Mouse (Mus musculus): ENCODE data around the gene Cib3.

Gene Cib3

DNA sequence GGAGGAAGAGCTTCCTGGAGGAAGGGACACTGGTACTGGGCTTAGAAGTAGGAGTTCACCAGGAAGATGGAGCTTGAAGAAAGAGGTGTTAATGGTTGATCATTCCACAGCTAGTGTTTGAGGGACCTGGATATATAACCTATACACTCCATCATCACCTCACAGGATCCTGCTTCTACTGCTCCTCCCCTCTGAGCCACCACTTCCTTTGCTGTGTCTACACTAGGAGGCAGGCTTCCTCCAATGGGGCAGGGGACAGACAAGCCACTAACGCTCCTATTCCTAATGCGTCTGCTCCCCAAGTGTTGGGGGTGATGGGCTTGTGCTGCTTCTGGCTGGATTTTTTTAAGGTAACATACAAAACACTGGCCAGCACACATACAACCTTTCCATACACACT, 1.9 kb downstream of the Cib3 start:
- no peak for DNase-seq (ENCODE audit: low read depth, low spot score)

DNA sequence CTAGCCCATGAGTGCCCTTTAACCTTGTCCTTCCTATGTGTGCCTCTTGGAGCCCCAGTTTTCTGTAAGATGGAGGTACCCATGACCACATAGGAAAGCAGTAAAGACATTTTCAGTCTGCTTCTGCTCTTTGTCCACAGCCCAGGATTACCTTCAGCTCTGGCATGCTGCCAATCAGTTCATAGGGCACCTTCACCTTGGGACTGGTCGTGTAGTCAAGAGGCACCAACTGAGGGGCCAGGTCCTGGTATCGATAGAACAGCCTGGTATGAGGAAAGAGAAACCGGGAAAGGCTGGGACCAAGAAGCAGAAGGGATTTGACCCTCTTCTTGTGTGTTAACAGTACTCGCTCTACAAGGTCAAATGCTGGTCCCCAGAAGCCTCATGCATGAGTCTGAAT, 2.4 kb downstream of the Cib3 start:
- DNase-seq (ENCODE audit: low read depth, low spot score): no peak

DNA sequence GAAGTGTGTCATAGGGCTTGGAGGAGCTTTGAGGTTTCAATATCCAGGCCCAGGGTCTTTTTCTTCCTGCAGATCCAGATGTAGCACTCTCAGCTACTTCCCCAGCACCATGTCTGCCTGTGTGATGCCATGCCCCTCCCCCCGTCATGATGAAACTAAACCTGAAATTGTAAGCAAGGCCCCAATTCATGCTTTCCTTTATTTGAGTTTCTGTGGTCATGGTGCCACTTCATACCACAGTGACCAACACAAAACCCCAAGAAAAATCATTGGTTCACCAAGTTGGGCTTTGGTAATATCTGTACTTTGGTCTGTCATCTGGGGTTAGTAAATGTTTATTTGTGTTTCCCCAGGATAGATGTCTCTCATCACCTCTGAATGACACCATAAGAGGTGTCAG, 4.1 kb downstream of the Cib3 start:
- DNase-seq (ENCODE audit: low read depth, low spot score): no peak

DNA sequence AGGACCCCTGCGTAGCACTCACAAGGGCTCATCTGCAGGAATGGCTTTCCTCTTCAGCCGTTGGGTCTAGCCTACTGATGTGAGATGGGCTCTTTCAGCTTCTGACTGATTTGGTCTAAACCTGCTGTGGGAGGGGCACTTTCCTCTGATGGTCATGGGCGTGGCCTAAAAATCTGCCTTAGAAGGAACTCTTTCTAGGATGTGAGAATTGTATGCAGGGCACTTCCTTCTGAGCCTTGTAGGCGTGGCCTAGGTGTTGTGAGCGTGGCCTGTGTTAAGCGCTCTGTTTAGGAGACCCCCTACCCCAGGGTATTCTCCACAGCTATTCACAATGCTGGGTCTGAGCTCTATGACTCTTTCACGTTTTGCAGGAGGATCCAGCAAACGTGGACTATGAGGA, 14.6 kb downstream of the Cib3 start:
- DNase-seq (ENCODE audit: low read depth, low spot score): no peak

DNA sequence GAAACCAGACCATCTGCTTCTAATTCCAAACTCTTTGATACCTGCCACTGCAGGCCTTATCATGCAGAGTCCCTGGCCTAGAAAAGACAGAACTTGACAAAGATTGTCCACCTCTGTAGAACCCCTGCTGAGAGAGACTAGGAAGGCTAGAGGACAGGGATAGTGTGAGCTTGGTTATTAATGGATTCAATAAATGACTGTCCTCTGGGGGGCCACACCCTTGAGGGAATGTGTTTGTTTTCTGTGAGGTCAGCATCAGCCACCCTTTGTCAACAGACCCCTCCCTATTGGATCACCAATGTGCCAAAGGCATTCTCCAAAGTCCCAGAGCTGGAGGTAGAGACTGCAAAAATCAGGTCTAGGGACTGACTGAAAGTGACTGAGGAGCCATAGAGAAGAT, 20.6 kb downstream of the Cib3 start:
- DNase-seq (ENCODE audit: low read depth, low spot score): no peak

DNA sequence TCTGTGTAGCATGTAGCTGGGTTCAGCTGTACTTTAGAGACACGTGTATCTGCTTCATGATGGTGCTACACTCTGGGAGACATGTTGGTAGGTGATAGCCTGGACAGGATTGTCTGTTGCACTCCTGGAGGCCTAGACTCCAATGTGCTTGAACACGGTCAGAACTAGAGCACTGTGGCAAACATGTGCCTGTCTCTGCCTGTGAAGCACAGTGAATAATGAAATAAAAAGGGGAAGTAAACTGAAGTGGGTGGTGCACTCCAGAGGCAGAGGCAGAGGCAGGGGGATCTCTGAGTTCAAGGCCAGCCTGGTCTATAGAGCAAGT, 22.5 kb downstream of the Cib3 start:
- DNase-seq (ENCODE audit: low read depth, low spot score): no peak

DNA sequence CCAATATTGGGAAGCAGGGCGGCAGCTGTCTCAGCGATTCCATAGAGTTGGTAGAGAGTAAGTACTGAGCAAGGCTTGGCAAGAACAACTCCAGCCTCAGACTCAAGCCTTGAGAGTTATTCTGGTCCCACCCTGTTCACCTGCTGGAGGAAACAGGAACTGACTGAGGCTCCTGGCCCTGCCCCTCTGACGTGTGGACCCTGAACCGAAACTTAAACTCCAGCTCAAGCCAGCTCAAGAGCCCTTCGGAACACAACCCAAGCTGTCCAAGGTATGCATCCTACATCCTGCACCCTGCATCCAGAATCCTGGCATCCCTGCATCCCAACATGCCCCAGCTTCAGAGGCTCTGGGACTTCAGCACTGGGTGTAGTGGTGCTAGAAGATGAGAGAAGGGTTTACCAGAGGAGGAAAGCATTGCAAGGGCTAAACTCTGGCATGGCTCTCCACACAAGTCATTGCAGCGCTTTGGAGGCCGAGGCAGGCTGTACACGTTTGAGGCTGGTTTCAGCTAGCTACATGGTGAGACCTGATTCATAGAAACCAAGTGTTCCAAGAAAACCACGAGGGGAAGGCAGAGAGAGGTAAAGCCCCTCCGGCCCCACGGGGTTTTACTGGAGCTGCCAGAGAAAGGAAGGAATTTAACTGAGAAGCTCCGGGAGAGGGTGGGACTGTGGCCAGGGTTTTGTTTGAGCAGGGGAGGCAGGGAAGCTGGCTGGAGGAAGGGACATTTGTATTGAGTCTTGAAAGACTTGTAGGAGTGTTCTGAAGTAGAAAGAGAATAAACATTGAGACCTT, 23.0 kb downstream of the Cib3 start, which contains the start of gene Hsh2d:
Gene Hsh2d (plus strand): TSS at position 222 of the 798 bp plus-strand sequence.
- DNase-seq (ENCODE audit: low read depth, low spot score): peak; percentile 13

DNA sequence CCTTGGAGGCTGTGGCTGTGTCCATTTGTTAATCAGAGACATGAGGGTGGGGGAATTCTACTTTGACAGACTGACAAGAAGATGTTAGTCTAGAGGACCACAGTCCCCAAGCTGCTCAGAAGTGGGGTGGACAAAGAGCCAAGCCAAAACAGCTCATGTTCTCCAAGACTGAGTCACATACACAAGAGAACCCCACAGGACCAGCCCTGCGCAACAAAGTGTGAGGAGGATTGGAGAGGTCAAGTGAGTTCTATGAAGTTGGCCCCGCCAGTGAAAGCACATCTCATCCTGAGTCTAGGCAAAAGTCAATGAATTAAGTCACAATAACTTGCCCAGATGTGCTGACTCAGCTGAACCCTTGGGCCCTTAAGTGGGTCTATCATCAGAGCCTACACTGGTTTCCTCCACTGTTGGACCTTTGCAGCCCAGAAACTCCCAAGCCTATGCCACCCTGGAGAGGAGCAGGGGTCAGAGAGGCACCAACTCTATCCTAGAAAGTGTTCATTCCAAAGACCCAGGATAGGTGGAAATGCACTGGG, 24.8 kb downstream of the Cib3 start:
- no peak for DNase-seq (ENCODE audit: low read depth, low spot score)

DNA sequence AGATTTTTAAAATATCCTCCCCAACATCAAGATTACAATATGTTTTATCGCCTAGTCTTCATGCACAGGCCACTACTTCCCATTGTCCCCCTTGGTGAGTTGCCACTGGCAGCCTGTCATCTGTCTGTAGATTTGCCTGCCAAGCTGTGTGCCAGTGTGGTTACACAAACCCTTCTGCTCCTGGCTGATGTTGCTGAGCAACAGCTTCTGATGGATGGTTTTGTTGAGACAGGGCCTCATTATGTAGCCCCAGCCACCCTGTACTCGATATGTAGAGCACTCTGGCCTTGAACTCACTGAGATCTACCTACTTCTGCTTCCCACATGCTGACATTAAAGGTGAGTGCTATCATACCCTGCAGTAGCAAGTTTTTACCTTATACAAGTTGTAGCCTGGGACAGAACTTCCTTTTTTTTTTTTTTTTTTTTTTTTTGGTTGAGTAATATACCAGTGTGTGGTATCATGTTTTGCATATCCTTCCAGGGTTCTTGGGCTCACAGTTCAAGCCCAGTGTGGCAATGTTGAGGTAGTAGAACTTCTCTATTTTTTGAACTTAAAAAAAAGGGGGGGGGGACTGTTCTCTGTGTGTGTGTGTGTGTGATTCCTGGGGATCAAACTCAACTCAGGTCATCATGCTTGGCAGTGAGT, 29.0 kb downstream of the Cib3 start:
- peak; percentile 22 for DNase-seq (ENCODE audit: low read depth, low spot score)

DNA sequence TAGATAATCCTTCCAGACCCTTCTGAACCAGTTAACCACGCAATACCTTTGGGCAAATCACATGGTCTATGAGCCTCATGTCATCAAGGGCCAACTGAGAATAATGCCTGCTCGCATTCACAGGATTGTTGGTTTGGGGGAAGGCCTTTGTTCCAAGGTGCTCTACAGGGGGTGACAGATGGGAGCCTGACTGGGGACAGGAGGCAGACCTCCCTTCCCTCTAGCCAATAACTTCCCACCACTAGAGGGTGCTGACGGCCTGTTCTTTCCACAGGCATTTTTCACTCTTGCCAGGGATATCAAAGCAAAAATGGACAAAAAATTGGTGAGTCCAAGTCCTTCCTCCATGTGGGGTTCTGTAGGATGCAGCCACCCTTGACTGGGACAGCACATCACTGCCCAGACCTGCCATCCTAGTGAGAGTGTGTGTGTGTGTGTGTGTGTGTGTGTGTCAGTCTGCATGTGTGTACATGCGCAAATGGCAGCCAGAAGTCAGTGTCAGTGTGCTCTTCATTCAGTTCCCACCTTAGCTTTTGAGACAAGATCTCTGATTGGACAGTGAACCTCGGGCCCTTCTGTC, 35.2 kb downstream of the Cib3 start:
- peak; percentile 85 for DNase-seq (ENCODE audit: low read depth, low spot score)

DNA sequence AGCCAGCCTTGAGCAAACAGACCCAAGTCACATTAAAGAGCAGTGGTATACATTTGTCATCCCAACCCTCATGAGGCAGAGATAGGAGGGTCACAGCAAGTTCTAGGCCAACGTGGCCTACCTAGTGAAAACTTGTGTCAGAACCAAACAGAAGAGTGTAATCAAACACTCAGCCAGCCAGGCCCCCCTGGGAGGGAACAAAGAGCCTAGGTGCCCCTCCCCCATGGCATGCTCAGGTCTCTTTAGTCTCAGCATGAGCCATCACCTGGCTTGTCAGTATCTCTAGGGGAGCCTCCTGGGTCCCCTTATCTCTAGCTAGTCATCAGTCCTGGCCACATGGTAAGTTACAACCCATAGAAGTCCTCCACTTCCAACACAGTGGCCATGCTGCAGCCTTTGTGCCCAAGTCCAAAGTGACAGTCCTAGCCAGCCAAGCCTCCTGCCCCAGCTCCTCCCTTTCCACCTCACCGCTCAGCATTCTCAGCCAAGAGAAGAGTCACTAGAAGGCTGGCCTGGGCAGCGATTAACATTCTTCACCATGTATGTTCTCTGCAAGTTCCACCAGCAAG, 42.9 kb downstream of the Cib3 start:
- no peak for DNase-seq (ENCODE audit: low read depth, low spot score)

DNA sequence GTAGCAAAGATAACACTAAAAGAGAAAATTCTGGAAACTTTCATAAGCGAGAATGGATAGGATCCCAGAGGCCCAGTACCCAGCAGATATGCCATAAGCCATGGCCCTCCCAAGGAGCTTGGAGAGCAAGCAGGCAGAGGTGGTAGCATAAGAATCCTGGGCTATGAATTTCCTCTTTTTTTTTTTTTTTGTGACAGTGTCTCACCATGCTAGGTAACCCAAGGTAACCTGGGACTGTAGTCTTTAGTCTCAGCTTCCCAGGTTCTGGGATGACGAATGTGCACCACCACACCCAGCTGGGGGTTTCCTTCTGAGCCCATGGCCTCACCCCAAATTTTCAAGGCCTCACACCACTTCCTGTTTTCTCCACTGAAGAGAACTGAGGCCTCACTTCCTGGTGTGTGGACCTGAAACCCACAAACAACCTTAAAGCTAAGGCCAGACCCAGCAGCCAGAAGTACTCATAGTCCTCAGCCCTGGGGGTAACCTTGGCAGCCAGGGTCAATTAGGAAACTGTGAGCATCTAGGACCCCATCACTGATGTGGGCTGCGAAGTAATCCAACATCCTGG, 43.5 kb downstream of the Cib3 start:
- DNase-seq (ENCODE audit: low read depth, low spot score): no peak

DNA sequence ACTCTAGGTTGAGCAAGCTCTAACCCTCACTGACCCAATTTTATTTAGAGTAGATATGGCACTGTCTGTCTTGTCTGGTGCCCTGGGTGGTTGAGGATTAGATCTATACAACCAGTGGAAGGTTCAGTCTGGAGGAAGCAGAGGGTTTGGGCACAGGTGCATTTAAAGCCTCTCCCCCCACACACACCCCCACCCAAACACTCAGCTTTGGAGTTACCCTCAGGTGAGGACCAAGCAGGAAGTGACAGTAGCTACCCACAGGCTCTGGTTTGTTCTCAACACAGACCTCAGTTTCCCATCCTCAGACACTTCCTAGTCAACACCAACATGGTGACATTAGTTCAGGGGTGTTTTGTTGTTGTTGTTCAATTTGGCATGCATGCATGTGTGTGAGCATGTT, 49.8 kb downstream of the Cib3 start:
- DNase-seq (ENCODE audit: low read depth, low spot score): no peak

DNA sequence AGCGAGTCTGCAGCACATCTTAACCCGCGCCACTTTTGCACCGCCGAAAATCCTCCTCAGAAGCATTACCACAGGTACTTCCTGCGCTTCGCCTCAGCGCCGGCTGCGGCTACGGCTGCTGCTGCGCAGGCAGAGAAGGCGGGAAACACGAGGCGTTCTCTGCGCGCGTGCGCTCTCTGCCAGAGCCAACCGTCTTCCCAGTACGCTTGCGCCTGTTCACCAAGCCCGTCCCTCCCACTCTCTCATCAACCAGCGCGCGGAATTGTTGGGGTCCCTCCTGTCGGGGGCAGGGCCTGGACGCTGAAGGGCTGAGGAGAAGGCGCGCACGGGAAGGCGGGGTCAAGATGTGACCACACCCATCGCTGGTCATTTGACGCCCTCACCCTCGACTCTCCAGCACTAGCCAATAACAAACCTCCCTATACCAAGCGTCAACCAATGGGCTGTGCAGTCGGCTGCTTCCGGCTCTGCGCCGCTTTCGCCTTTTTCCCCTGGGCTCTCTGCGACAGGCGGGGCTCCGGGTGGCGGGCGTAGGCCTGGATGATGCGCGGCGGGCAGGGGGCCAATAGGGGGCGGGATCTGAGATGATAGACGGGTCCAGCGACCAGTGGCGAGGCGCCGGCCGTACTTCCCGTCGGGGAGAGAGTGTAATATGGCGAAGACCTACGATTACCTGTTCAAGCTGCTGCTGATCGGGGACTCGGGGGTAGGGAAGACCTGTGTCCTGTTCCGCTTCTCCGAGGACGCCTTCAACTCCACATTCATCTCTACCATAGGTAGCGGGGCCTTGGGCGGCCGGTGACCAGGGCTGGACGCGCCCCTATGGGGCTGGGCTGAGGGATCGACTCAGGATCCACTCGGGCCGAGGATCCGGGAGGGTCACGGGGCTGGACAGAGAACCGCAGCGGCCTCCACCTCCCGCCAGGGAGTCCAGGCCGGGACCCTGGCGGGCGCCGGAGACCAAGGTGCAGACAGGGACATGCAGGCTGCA, 51.6 kb downstream of the Cib3 start, which contains the start of gene Rab8a:
Gene Rab8a (plus strand): TSS at position 494 of the 991 bp plus-strand sequence.
- DNase-seq (ENCODE audit: low read depth, low spot score): peak; percentile 99

DNA sequence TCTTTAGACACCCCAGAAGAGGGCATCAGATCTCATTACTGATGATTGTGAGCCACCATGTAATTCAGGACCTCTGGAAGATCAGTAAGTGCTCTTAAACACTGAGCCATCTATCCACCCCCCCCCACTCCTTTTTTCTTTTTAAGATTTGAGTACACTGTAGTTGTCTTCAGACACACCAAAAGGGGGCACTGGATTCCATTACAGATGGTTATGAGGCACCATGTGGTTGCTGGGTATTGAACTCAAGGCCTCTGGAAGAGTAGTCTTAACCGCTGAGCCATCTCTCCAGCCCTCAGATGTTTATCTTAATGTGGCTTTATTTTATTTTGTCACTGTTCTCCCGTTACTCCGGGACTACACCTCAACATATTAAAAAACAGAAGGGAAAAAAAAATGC, 52.6 kb downstream of the Cib3 start:
- DNase-seq (ENCODE audit: low read depth, low spot score): peak; percentile 51

DNA sequence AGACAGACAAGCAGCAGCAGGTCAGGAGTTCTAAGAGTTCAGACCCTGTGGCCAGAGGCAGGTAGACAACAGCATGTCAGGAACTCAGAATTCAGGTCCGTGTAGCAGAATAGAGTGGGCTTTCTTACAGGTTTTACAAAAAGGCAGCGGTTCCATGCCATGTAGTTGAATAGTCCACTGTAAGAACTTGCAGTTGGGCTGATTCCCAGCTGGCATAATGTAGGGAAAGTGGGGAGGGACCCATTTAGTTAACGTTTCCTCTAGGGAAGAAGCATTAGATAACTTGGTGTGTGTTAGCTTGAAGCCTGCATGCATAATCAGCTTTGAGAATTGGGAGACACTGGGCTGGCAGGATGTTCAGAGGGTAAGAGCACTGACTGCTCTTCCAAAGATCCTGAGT, 53.9 kb downstream of the Cib3 start:
- DNase-seq (ENCODE audit: low read depth, low spot score): no peak

DNA sequence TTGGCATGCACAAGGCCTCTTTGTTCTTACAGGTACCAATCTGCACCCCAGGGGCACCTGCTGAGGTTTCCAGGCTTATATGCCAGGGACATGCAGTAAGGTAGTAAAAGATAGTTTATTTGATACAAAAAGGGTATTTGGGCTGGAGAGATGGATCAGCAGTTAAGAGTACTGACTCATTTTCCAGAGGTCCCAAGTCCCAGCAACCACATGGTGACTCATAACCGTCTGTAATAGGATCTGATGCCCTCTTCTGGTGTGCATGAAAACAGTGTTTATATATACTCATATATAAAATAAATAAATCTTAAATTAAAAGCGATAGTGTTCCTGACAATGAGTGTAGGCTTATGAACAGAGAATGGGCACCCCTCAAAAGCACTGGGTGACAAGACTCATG, 54.5 kb downstream of the Cib3 start:
- peak; percentile 88 for DNase-seq (ENCODE audit: low read depth, low spot score)
